Mouse (Mus musculus) C2C12 (cell line): ENCODE results near the gene Cux1. TPM values are rescaled to one million over a fixed set of nuclear protein-coding genes. Genes with fewer than 3 reads are reported as not detected.

Experiments used
- H3K27me3 ChIP-seq: one replicate; pipeline ENCODE4 v1.6.1; 2011; ENCODE audit not compliant: control insufficient read depth, insufficient read depth, insufficient read length
- H3K36me3 ChIP-seq: one replicate; pipeline ENCODE4 v1.6.1; 2011; ENCODE audit not compliant: control insufficient read depth, insufficient read depth
- H3K4me3 ChIP-seq: one replicate; pipeline ENCODE4 v1.5.1; 2011; ENCODE audit warnings: mild to moderate bottlenecking, control low read depth; ENCODE audit not compliant: poor library complexity, insufficient read depth, severe bottlenecking
- H3K79me2 ChIP-seq: one replicate; pipeline ENCODE4 v1.6.1; 2011; ENCODE audit not compliant: control insufficient read depth, insufficient read depth
- H3K79me3 ChIP-seq: one replicate; pipeline ENCODE4 v1.6.1; 2011; ENCODE audit warnings: low read depth, control low read depth
- H3ac ChIP-seq: one replicate; pipeline ENCODE3; 2011; ENCODE audit warnings: low read depth; ENCODE audit not compliant: control insufficient read depth, insufficient read length
- CEBPB ChIP-seq: IDR thresholded peaks from one replicate; pipeline ENCODE4 v1.6.1; 2011; ENCODE audit warnings: low read depth, mild to moderate bottlenecking, control low read depth, moderate library complexity
- CTCF ChIP-seq: IDR thresholded peaks from one replicate; pipeline ENCODE4 v1.5.1; 2011; ENCODE audit not compliant: control insufficient read depth, insufficient read depth, insufficient read length
- FOSL1 ChIP-seq: IDR thresholded peaks from one replicate; pipeline ENCODE4 v1.8.0; 2011; ENCODE audit warnings: mild to moderate bottlenecking, low read length; ENCODE audit not compliant: poor library complexity, insufficient read depth, severe bottlenecking
- MAX ChIP-seq: IDR thresholded peaks from one replicate; pipeline ENCODE4 v1.6.1; 2011; ENCODE audit warnings: mild to moderate bottlenecking, control low read depth
- MYOD1 ChIP-seq: IDR thresholded peaks from one replicate; pipeline ENCODE4 v1.6.1; 2011; ENCODE audit warnings: low read depth; ENCODE audit not compliant: control insufficient read depth, insufficient read length
- MYOG ChIP-seq: IDR thresholded peaks from one replicate; pipeline ENCODE4 v1.6.1; 2011; ENCODE audit not compliant: control insufficient read depth, insufficient read length; ENCODE audit errors: extremely low read depth
- USF1 ChIP-seq: IDR thresholded peaks from one replicate; pipeline ENCODE4 v1.6.1; 2011; ENCODE audit warnings: low read depth, mild to moderate bottlenecking, control low read depth, moderate library complexity
- microRNA-seq: library from miRNA; unstranded; fragments of <30 nt; microRNA quantifications from one replicate; pipeline ENCODE4, GENCODE M21; 2019; ENCODE audit warnings: borderline microRNAs expressed
- polyA plus RNA-seq: library from polyadenylated mRNA; unstranded; fragments of >200 nt; fragmentation: generic; extraction: Trizol; gene quantifications from one replicate; pipeline ENCODE4 v1.2.1, GENCODE M21; 2012; ENCODE audit warnings: missing spikeins

Cux1 gene
- polyA plus RNA-seq, 1 experiment = 43.9 TPM

- no peaks in the 10 kb centered on the region for H3K79me3 ChIP-seq
- no peaks in the 10 kb centered on the region for H3K27me3 ChIP-seq
- H3ac ChIP-seq = no peak overlapping the region
- no peak overlapping the region for H3K4me3 ChIP-seq
- H3K36me3 ChIP-seq = no peaks in the 10 kb centered on the region
- TF ChIP-seq CEBPB = no peak
- H3K79me2 ChIP-seq = no peaks in the 10 kb centered on the region
Measured at GRCm38 (mm10) chr5:136210549-136210948, 356.7 kb downstream of the Cux1 start.

DNA sequence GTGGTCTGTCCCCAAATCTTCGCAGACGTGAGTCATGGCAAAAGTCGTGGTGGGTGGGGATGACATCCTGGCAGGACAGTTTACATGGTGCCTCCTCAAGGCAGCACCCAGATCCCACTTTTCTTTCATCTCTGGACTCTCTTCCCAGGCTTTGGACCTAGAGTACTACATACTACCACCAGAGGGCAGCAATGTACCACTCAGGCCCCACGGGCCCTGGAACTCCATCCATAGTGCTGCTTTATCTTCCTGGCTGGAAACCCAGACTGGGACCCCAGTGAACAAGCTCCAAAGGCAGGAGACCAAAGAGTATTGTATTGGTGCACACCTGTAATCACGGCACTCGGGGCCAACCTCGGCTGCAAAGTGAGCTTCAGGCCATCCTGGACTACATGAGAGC lies 365.5 kb downstream of the Cux1 start:
- Histone ChIP-seq H3K27me3 (no peaks in the 10 kb centered on the region), H3K79me3 (peaks cover 18% of the 10 kb centered on the region), H3K36me3 (peaks cover 5% of the 10 kb centered on the region), H3K79me2 (peaks cover 20% of the 10 kb centered on the region), H3K4me3 (no peak overlapping the region), H3ac (no peak overlapping the region)
- TF ChIP-seq CTCF (peak; percentile 48), MYOD1 (no peak)

DNA sequence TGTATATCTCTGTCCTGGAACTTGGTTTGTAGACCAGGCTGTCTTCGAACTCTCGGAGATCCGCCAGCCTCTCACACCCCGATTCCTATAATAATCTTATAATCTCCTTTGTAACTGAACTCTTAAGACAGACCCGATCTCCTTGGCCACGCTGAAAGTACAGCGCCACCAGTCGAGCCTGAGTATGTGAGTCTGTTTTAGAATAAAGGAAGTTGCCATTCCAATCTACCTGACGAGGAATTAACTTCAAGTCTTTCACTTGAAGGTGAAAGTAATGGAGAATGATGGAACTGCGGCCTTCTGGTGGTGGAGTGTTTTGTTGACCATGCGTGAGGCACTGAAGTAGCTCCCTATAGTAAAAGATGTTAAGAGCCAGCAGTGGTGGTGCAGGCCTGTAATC lies 367.8 kb downstream of the Cux1 start:
- H3K4me3 ChIP-seq = peak overlapping the region; percentile 93
- H3K79me3 ChIP-seq = peaks cover 23% of the 10 kb centered on the region
- no peaks in the 10 kb centered on the region for H3K27me3 ChIP-seq
- H3ac ChIP-seq = peak overlapping the region; percentile 42
- peaks cover 25% of the 10 kb centered on the region for H3K36me3 ChIP-seq
- TF ChIP-seq CEBPB (no peak), MYOD1 (no peak), USF1 (no peak), MYOG (no peak)
- peaks cover 28% of the 10 kb centered on the region for H3K79me2 ChIP-seq

DNA sequence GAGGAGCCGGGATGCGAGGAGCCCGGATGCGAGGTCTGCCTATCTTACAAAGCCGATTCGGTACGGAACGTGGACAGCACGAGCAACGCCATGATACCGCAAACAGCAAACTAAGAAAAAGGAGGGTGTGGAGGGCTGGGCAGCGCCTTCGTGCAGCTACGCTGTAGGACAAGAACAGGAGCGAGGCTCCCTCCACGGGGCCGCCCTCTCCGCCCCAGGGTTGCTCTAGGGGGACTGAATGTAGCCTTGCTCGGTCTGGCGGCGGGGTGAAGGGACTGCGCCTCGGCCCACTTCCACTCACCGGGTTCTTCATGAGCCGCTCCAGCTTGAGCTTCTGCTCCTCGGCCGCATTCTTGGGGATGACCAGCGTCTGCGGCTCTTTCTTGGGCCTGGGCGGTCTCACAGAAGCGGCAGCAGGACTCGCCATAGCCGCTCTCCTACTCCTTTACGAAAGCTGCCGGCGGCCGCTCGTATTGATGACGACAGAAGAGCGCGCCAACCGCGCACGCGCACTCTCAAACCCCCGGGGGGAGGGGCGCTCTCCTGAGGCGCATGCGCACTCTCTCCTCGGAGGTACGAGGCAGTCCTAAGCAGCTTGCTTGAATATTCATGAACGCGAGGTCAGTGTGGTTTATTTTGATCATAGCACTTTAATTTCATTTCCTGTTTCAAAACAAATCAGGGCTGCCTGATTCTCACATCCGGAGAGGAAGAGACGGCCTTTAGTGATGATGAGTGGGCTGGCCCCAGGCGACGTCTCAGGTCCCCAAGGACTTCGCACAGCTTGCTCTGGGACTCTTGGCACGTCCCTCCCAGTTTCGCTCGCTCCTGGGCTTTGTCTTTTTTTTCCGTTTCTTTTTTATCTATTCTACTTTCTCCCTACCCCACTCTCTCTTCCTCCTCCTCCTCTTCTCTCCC lies 368.6 kb downstream of the Cux1 start, which contains the start of gene Prkrip1:
TSS of gene Prkrip1 (minus strand) at position 490 of the 918 bp plus-strand sequence.
- H3K79me2 ChIP-seq = peaks cover 28% of the 10 kb centered on the region
- H3K79me3 ChIP-seq = peaks cover 23% of the 10 kb centered on the region
- H3ac ChIP-seq = peak within 1 kb of the TSS; percentile 88
- peaks cover 30% of the 10 kb centered on the region for H3K36me3 ChIP-seq
- H3K27me3 ChIP-seq = no peaks in the 10 kb centered on the region
- TF ChIP-seq MAX (no peak), FOSL1 (no peak), MYOD1 (no peak), CEBPB (no peak), USF1 (no peak), MYOG (no peak)
- peak within 1 kb of the TSS; percentile 93 for H3K4me3 ChIP-seq

Small RNA genes within 50 kb of the gene (microRNA-seq; reads per million reads assigned to microRNA genes)
- not detected for gene Mir721

Other genes starting within 250 kb of the Cux1 start
- gene Myl10, start 125.7 kb upstream of the Cux1 start, polyA plus RNA-seq = 0.07 TPM